22 mouse cellular contexts compared by ENCODE assay signal in the genomic region with DNA sequence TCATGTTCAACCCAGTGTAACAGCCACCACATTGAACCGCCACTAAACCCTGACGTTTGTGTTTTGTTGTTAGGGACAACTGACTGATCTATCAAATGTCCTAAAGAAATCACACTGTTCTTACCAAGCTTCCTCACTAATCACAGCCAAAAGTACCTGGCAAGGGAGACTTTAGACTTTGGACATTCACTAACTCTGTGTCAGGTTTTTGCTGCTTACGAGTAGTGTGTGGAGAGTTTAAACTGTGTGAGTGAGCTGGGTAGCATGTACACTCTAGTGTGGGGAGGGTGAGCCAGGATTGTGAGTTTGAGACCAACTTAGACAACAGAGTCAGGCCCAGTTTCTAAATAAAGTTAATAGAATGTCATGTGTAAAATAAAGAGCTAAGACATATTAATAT. TPM values are rescaled to one million over a fixed set of nuclear protein-coding genes. Genes with fewer than 3 reads are reported as not detected.
DNase-seq lines count a peak whose midpoint lies in the region; ATAC-seq lines count a peak whose summit lies in the region.
"Had no signal": no experiment of that assay in that cellular context is flagged by ENCODE, and none has a peak within 500 bp of the region (broad histone marks: within the 10 kb centered on the region; RNA-seq: fewer than 3 reads in every experiment).

No protein-coding gene starts in this region.

- H3K36me3 ChIP-seq in intestine, embryonic 15.5 days: no peaks in the 10 kb centered on the region
- peaks cover 7% of the 10 kb centered on the region for H3K36me3 ChIP-seq in liver, embryonic 13.5 days
- H3K36me3 ChIP-seq: forebrain, embryonic 15.5 days; neural tube, embryonic 12.5 days had no signal

- peaks cover 12% of the 10 kb centered on the region for H3K4me1 ChIP-seq in brown adipose tissue, adult 24 weeks (ENCODE audit: control insufficient read depth, insufficient read depth, insufficient read length, low read length)
- H3K4me1 ChIP-seq in intestine, embryonic 15.5 days (replicated peaks): 0 out of 2 replicates have a peak, but pooled peaks cover 4% of the 10 kb centered on the region
- peaks cover 50% of the 10 kb centered on the region for H3K4me1 ChIP-seq in liver, embryonic 13.5 days (replicated peaks)
- H3K4me1 ChIP-seq: limb, embryonic 12.5 days had no signal

- no peaks in the 10 kb centered on the region for H3K27me3 ChIP-seq in intestine, embryonic 15.5 days (replicated peaks)
- H3K27me3 ChIP-seq in liver, embryonic 13.5 days: no peaks in the 10 kb centered on the region
- H3K27me3 ChIP-seq: embryonic facial prominence, embryonic 13.5 days; forebrain, embryonic 15.5 days; limb, embryonic 12.5 days; midbrain, embryonic 12.5 days; neural tube, embryonic 12.5 days had no signal

- H3K27ac ChIP-seq in brown adipose tissue, adult 24 weeks (replicated peaks; ENCODE audit: low read depth, low read length): peak overlapping the region; percentile 10; the same call in 1 of the 2 replicates
- H3K27ac ChIP-seq in intestine, embryonic 15.5 days: no peak overlapping the region
- H3K27ac ChIP-seq in liver, embryonic 13.5 days: peak overlapping the region; percentile 53; the same call in 1 of the 2 replicates
- H3K27ac ChIP-seq: embryonic facial prominence, embryonic 13.5 days; forebrain, embryonic 15.5 days; kidney, postnatal 0 days; limb, embryonic 12.5 days; macrophage; midbrain, embryonic 12.5 days; neural tube, embryonic 12.5 days had no signal

- 88% methylated on average over 3 of the region's 3 CpGs for WGBS in intestine, embryonic 15.5 days
- WGBS in liver, embryonic 13.5 days (ENCODE audit: insufficient replicate concordance): 70% methylated on average over 3 of the region's 3 CpGs

- DNase-seq in kidney, adult 18-20 months: peak; percentile 36
- no peak for DNase-seq in kidney, postnatal 4 days
- no peak for DNase-seq in liver, embryonic 13.5 days
- DNase-seq in cerebellum, postnatal 36 days: no peak
- no peak for DNase-seq in testis, postnatal 10 days (ENCODE audit: low spot score)
- DNase-seq: adrenal gland, adult 8-10 months; cerebellum, adult 9-11 months; gastrocnemius, postnatal 36 days; layer of hippocampus, adult 9-11 months; right cerebral cortex, postnatal 4 days; thymus, postnatal 36 days had no signal

- no peaks in the 10 kb centered on the region for H3K9me3 ChIP-seq in intestine, embryonic 15.5 days
- H3K9me3 ChIP-seq in liver, embryonic 13.5 days (replicated peaks): no peaks in the 10 kb centered on the region
- H3K9me3 ChIP-seq: embryonic facial prominence, embryonic 13.5 days; forebrain, embryonic 15.5 days; limb, embryonic 12.5 days; midbrain, embryonic 12.5 days; neural tube, embryonic 12.5 days had no signal

- H3K4me2 ChIP-seq in intestine, embryonic 15.5 days (replicated peaks): no peak overlapping the region
- H3K4me2 ChIP-seq in liver, embryonic 13.5 days: no peak overlapping the region
- H3K4me2 ChIP-seq: embryonic facial prominence, embryonic 13.5 days; forebrain, embryonic 15.5 days; limb, embryonic 12.5 days; midbrain, embryonic 12.5 days; neural tube, embryonic 12.5 days had no signal

- ATAC-seq in intestine, embryonic 15.5 days: peak; percentile 60; the same call in 1 of the 2 replicates
- ATAC-seq in liver, embryonic 13.5 days (ENCODE audit: low read depth): no peak
- ATAC-seq in megakaryocyte-erythroid progenitor cell, adult 5-6 weeks (replicated peaks; ENCODE audit: low FRiP score, low TSS enrichment, poor library complexity, severe bottlenecking): no peak
- ATAC-seq: forebrain, embryonic 15.5 days had no signal

- no peak overlapping the region for H3K4me3 ChIP-seq in brown adipose tissue, adult 24 weeks (ENCODE audit: insufficient read depth, low read depth, low read length)
- H3K4me3 ChIP-seq in intestine, embryonic 15.5 days (replicated peaks): no peak overlapping the region
- no peak overlapping the region for H3K4me3 ChIP-seq in liver, embryonic 13.5 days (replicated peaks)
- H3K4me3 ChIP-seq: embryonic facial prominence, embryonic 13.5 days; forebrain, embryonic 15.5 days; limb, embryonic 12.5 days; midbrain, embryonic 12.5 days; neural tube, embryonic 12.5 days had no signal

- no peak overlapping the region for H3K9ac ChIP-seq in intestine, embryonic 15.5 days
- no peak overlapping the region for H3K9ac ChIP-seq in liver, embryonic 13.5 days
- H3K9ac ChIP-seq: embryonic facial prominence, embryonic 13.5 days; forebrain, embryonic 15.5 days; limb, embryonic 12.5 days; midbrain, embryonic 12.5 days; neural tube, embryonic 12.5 days had no signal

RNA-seq across cellular contexts. Expression of gene Aco2, which starts 10.2 kb away (rescaled TPM):
- 3,633 and 4,102 TPM in 2 replicates for polyA plus RNA-seq in brown adipose tissue, adult 24 weeks (2012; ENCODE audit: insufficient read depth, insufficient read length, missing spikeins)
- 227 and 239 TPM in 2 replicates for polyA plus RNA-seq in intestine, embryonic 15.5 days (2015; fragmentation: Nextera tagmentation; extraction: Ambion mirVana)
- 105 and 122 TPM in 2 replicates for polyA plus RNA-seq in liver, embryonic 13.5 days (2015; fragmentation: Nextera tagmentation; extraction: Ambion mirVana)
- 162 and 178 TPM in 2 replicates for total RNA-seq in megakaryocyte-erythroid progenitor cell, adult 5-6 weeks (2014; fragmentation: Nextera tagmentation)
- total RNA-seq in megakaryocyte-erythroid progenitor cell, adult 5-6 weeks (2017): 171 and 185 TPM in 2 replicates

RNA-seq across cellular contexts. Expression of gene Phf5a, which starts 10.6 kb away (rescaled TPM):
- 42.4 and 46.3 TPM in 2 replicates for polyA plus RNA-seq in brown adipose tissue, adult 24 weeks (2012; ENCODE audit: insufficient read depth, insufficient read length, missing spikeins)
- polyA plus RNA-seq in intestine, embryonic 15.5 days (2015; fragmentation: Nextera tagmentation; extraction: Ambion mirVana): 120 and 152 TPM in 2 replicates
- 132 and 139 TPM in 2 replicates for polyA plus RNA-seq in liver, embryonic 13.5 days (2015; fragmentation: Nextera tagmentation; extraction: Ambion mirVana)
- 203 and 208 TPM in 2 replicates for total RNA-seq in megakaryocyte-erythroid progenitor cell, adult 5-6 weeks (2014; fragmentation: Nextera tagmentation)
- total RNA-seq in megakaryocyte-erythroid progenitor cell, adult 5-6 weeks (2017): 131 and 142 TPM in 2 replicates

RNA-seq across cellular contexts. Expression of gene Tob2, which starts 23.8 kb away (rescaled TPM):
- 79.0 and 87.4 TPM in 2 replicates for polyA plus RNA-seq in brown adipose tissue, adult 24 weeks (2012; ENCODE audit: insufficient read depth, insufficient read length, missing spikeins)
- 25.9 and 26.0 TPM in 2 replicates for polyA plus RNA-seq in intestine, embryonic 15.5 days (2015; fragmentation: Nextera tagmentation; extraction: Ambion mirVana)
- polyA plus RNA-seq in liver, embryonic 13.5 days (2015; fragmentation: Nextera tagmentation; extraction: Ambion mirVana): 9.0 and 11.9 TPM in 2 replicates
- total RNA-seq in megakaryocyte-erythroid progenitor cell, adult 5-6 weeks (2014; fragmentation: Nextera tagmentation): 22.4 and 32.1 TPM in 2 replicates
- 11.7 and 20.4 TPM in 2 replicates for total RNA-seq in megakaryocyte-erythroid progenitor cell, adult 5-6 weeks (2017)

RNA-seq across cellular contexts. Expression of gene Polr3h, which starts 43.7 kb away (rescaled TPM):
- polyA plus RNA-seq in brown adipose tissue, adult 24 weeks (2012; ENCODE audit: insufficient read depth, insufficient read length, missing spikeins): 2.8 and 13.2 TPM in 2 replicates
- 65.5 and 80.4 TPM in 2 replicates for polyA plus RNA-seq in intestine, embryonic 15.5 days (2015; fragmentation: Nextera tagmentation; extraction: Ambion mirVana)
- 77.5 and 82.6 TPM in 2 replicates for polyA plus RNA-seq in liver, embryonic 13.5 days (2015; fragmentation: Nextera tagmentation; extraction: Ambion mirVana)
- total RNA-seq in megakaryocyte-erythroid progenitor cell, adult 5-6 weeks (2014; fragmentation: Nextera tagmentation): 46.2 and 57.3 TPM in 2 replicates
- 47.7 and 59.5 TPM in 2 replicates for total RNA-seq in megakaryocyte-erythroid progenitor cell, adult 5-6 weeks (2017)

RNA-seq across cellular contexts. Expression of gene Csdc2, which starts 54.2 kb away (rescaled TPM):
- not detected in 2 replicates for polyA plus RNA-seq in brown adipose tissue, adult 24 weeks (2012; ENCODE audit: insufficient read depth, insufficient read length, missing spikeins)
- 11.7 and 12.9 TPM in 2 replicates for polyA plus RNA-seq in intestine, embryonic 15.5 days (2015; fragmentation: Nextera tagmentation; extraction: Ambion mirVana)
- 1.0 and 1.1 TPM in 2 replicates for polyA plus RNA-seq in liver, embryonic 13.5 days (2015; fragmentation: Nextera tagmentation; extraction: Ambion mirVana)
- total RNA-seq in megakaryocyte-erythroid progenitor cell, adult 5-6 weeks (2014; fragmentation: Nextera tagmentation): not detected in 2 replicates
- total RNA-seq in megakaryocyte-erythroid progenitor cell, adult 5-6 weeks (2017): not detected in 2 replicates
- total RNA-seq: hematopoietic stem cell, adult 5-6 weeks had no signal

Comparison
In these comparisons a context has a peak if more than half of its experiments do, and no peak if none do; other contexts are left out.
1. RNA of gene Aco2, which starts 10.2 kb away (polyA plus RNA-seq): 3,633 to 4,102 TPM in brown adipose tissue, adult 24 weeks; 227 to 239 TPM in intestine, embryonic 15.5 days and 105 to 122 TPM in liver, embryonic 13.5 days; every median in the first group is over 10 times any median in the second.